Mouse (Mus musculus) ES-E14 (cell line): Measurements from ENCODE around the gene Ppm1h.

ENCODE experiments used
- CHD2 ChIP-seq: IDR thresholded peaks from 2 replicates; pipeline ENCODE4 v1.6.1; 2014; ENCODE audit warnings: mild to moderate bottlenecking, low read depth, low read length, inconsistent platforms
- HCFC1 ChIP-seq: IDR thresholded peaks from 2 replicates; pipeline ENCODE4 v1.6.1; 2012; ENCODE audit warnings: low read length, inconsistent platforms, borderline replicate concordance; ENCODE audit not compliant: insufficient read depth
- ZNF384 ChIP-seq: IDR thresholded peaks from 2 replicates; pipeline ENCODE4 v1.6.1; 2012; ENCODE audit warnings: low read depth, low read length, inconsistent platforms

GRCm38 (mm10) chr10:122958699-122959098, 280.1 kb downstream of the Ppm1h start:
- TF ChIP-seq ZNF384, result no peak
- TF ChIP-seq HCFC1, result no peak
- no peak for TF ChIP-seq CHD2
